Mouse (Mus musculus): ENCODE results near the gene Insyn1.

The Insyn1 gene

GRCm38 (mm10) chr9:58473211-58473815 is 15.1 kb upstream of the Insyn1 start:
- DNase-seq (ENCODE audit: low read depth in 2 of 2, low spot score in 2 of 2): no peak

- DNase-seq (ENCODE audit: low read depth in 2 of 2, low spot score in 2 of 2): no peak
Measured at GRCm38 (mm10) chr9:58487076-58487475, 1.3 kb upstream of the Insyn1 start.

GRCm38 (mm10) chr9:58489133-58489864 is 896 bp downstream of the Insyn1 start:
- DNase-seq (ENCODE audit: low read depth in 2 of 2, low spot score in 2 of 2): no peak

DNA sequence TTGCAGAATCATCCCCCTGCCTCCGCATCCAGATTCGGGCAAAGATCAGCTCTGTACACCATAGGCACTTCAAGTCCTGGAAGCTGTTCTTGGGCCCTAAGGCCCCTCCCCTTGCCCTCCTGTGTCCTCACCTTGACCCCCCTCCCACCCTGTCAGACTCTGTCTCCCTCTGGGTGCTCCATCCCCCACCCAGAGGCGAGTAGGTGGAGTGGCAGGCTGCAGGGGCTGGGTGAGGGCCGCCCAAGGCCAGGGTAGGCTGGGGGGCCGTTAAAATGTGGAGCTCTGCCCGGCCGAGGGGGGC is 1.4 kb downstream of the Insyn1 start:
- no peak for DNase-seq (ENCODE audit: low read depth in 2 of 2, low spot score in 2 of 2)

GRCm38 (mm10) chr9:58490391-58490790 is 2.0 kb downstream of the Insyn1 start:
- no peak for DNase-seq (ENCODE audit: low read depth in 2 of 2, low spot score in 2 of 2)

GRCm38 (mm10) chr9:58495035-58495434 is 6.6 kb downstream of the Insyn1 start:
- no peak for DNase-seq (ENCODE audit: low read depth in 2 of 2, low spot score in 2 of 2)

- no peak for DNase-seq (ENCODE audit: low read depth in 2 of 2, low spot score in 2 of 2)
Measured at GRCm38 (mm10) chr9:58496470-58497182, 8.2 kb downstream of the Insyn1 start.

GRCm38 (mm10) chr9:58497942-58498341 is 9.5 kb downstream of the Insyn1 start:
- no peak for DNase-seq (ENCODE audit: low read depth in 2 of 2, low spot score in 2 of 2)

DNA sequence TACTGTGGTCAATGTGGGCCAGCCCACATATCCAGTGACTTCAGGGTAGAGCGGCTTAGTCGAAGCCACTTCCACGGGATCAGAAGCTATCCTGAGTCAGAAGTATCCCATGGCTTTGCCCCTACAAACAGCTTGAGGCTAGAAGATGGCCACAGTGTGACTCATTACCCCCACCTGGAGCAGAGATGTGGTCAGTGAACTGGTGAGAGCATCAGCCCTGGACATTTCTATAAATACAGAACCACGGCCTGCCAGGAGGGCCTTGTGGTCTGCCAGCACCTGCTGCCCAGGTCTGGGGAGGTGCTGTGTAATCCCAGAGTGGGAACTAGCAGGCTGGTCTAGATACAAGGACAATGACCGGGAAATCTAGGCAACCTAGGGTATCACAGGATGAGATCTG is 12.5 kb downstream of the Insyn1 start:
- no peak for DNase-seq (ENCODE audit: low read depth in 2 of 2, low spot score in 2 of 2)

DNA sequence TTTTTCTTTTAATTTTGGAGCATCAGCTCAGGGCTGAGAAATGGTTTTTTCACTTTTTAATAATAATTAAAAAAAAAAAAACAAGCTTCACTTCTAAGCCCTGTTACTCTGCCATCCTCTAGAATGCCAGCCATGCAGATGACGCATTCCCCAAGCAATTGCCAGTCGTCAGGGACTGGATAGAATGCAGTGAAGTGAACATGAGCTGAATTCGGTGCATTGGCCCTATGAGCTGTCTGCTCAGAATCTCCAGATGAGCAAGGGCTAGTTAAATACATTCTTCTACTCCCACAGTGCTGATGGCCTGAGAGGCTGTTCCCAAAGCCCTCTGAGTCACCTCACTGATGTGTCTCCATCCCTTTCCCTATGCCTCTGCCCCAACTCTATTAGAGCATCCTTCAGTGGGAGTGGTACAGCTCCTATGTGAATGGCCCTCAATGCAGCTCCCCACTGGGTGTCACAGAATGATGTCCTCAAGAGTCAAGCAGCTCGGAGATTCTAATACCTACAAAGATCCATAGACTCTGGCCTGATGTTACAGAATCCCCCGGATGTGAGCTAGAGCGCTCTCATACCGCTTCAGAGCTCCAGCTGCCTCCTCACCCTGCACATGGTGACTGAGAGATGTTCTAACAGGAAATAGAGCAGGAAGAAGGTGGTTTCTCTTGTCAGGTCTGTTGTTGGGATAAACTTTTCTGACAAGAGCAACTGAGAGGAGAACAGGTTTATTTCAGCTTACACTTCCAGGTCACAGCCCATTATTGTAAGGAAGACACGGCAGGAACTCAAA is 19.0 kb downstream of the Insyn1 start:
- no peak for DNase-seq (ENCODE audit: low read depth in 2 of 2, low spot score in 2 of 2)

- no peak for DNase-seq (ENCODE audit: low read depth in 2 of 2, low spot score in 2 of 2)
Measured at GRCm38 (mm10) chr9:58510452-58510851, 22.0 kb downstream of the Insyn1 start.

DNA sequence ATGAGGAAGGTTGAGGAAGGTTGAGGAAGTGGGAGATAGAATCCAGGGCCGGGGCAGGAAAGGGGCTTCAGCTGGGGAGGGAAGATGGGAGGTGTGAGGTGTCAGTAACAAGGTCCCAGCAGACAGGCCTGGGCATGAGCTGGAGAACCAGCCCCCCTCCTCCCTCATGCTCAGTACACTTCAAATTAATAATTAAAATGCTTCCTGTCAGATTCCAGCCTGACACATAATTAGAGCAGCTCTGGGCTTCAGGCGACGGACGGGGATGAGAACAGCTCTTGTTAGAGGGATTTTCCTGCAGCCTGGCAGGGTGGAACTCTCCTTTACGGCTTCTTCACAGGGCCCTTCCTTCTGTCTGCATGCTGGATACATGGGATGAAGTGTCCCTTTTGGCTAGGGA is 25.3 kb downstream of the Insyn1 start:
- DNase-seq (ENCODE audit: low read depth in 2 of 2, low spot score in 2 of 2): no peak

DNA sequence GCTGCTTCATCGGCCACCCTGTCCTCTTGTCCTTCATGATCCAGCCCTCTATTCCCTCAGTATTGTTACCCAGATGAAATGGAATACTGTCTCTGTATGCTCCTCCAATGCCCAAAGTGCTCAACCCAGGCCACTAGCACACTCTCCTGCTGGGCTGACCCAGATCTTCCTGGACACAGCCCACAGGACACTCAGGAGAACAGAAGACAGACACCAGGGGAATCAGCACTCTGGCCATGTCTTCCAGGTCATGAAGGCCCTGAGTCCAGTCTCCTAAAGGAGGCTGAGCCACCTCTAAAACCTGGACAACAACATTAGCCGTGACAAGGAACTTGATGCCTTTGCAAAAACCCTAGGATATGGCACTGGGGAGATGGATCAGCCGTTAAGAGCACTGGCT is 28.1 kb downstream of the Insyn1 start:
- DNase-seq (ENCODE audit: low read depth in 2 of 2, low spot score in 2 of 2): no peak

GRCm38 (mm10) chr9:58517866-58518750 is 29.7 kb downstream of the Insyn1 start:
- no peak for DNase-seq (ENCODE audit: low read depth in 2 of 2, low spot score in 2 of 2)

- DNase-seq (ENCODE audit: low read depth in 2 of 2, low spot score in 2 of 2): no peak
Measured at GRCm38 (mm10) chr9:58519953-58520352, 31.6 kb downstream of the Insyn1 start.

GRCm38 (mm10) chr9:58520816-58521581 is 32.6 kb downstream of the Insyn1 start:
- no peak for DNase-seq (ENCODE audit: low read depth in 2 of 2, low spot score in 2 of 2)

DNA sequence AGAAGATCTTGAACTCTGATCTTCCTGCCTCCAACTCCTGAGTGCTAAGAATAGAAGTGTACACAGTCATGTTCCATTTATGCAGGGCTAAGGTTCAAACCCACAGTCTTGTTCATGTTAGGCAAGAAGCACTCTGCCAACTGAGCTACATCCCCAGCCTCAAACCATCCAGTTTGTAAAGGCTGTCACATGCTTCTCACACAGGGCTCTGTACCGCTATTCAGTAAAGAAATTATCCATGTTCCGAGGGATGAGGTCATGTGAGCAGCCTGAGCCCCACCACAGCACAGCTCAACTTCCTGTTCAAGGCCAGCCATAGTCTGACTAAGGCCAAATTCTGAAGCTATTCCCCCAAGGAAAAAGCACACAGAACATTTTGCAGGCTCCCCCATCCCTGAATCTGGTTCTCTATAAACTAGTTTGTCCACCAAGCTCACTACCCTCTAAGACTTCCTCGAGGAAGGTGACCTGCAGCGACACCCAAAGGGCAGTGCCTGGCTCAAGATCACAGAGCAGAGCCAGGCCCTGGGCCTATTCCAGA is 33.5 kb downstream of the Insyn1 start:
- DNase-seq (ENCODE audit: low read depth in 2 of 2, low spot score in 2 of 2): no peak

DNA sequence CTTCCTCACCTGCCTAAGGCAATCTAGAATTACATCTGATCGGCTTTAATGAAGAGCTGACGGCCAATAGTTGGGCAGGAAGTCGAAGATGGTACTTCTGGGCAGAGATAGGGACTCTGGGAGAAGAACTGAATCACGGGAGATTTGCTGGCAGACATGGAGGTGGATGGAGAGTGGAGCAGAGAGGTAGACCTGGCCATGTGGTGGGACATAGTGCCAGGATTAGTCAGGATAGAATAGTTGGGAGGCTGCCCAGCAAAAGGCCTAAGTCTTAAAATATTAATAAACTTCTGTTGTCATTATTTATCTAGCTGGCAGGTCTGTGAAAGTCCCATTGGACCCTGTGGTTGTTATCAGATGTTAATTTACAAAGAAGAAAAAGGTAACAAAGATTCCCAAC is 36.7 kb downstream of the Insyn1 start:
- no peak for DNase-seq (ENCODE audit: low read depth in 2 of 2, low spot score in 2 of 2)

DNA sequence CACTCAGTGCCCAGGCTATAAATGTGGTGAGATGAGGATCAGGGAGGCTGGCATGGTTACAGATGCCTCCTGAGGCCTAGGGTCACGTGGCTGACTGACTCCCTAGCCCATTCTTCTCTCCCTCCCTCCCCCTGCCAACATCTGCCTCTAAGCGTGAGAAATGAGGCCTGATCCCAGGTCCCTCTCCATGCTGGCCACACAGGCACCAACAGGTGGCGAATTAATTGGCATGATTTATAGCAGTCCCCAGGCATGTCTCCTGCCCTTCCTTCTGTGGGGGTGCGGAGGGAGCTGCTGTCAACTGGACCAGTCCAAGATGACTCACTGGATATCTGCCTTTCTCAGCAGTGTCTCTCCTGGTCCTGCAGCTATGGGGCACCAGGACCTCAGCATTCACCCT is 39.4 kb downstream of the Insyn1 start:
- DNase-seq (ENCODE audit: low read depth in 2 of 2, low spot score in 2 of 2): no peak

GRCm38 (mm10) chr9:58530407-58530806 is 42.0 kb downstream of the Insyn1 start:
- DNase-seq (ENCODE audit: low read depth in 2 of 2, low spot score in 2 of 2): no peak

Data from CD8-positive naive resting alpha-beta T cell, adult 2 months (primary cell).